Mouse (Mus musculus): ENCODE results near the gene Gm33543. TPM values are rescaled to one million over a fixed set of nuclear protein-coding genes. Genes with fewer than 3 reads are reported as not detected.

Gm33543 gene
- total and polyA plus RNA-seq, 3 experiments = not detected

DNA sequence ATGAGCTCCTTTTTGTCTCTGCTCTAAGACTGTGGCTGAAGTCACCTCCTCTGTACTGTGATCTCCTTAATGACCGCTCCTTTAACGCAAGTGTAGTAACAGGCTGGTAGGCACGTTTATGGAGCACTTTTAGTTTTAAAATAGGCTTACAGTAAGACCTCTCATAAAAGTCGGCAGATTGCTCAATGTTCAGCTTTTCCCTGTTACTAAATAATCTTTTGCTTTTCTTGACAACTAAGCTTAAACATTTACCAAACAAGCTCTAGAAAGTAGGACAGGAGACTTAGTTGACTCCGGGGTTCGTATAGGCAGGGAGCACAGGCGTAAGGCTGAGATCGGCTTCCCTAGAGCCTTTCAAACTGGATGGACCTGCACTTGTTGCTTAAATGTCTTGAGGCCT is 64.1 kb downstream of the Gm33543 start:
- Histone ChIP-seq H3K9me3 (replicated peaks; ENCODE audit: insufficient read depth, low read length) (no peaks in the 10 kb centered on the region), H3K4me3 (ENCODE audit: control insufficient read depth in 1 of 2, insufficient read depth in 1 of 2, low read depth in 2 of 2, low read length in 2 of 2) (no peak overlapping the region), H3K36me3 (ENCODE audit: control insufficient read depth in 1 of 2, insufficient read depth in 2 of 2, low read length in 2 of 2) (no peaks in the 10 kb centered on the region), H3K27me3 (ENCODE audit: control insufficient read depth in 1 of 2, insufficient read depth in 2 of 2, low read length in 2 of 2) (no peaks in the 10 kb centered on the region), H3K79me2 (ENCODE audit: control insufficient read depth, insufficient read depth, low read length, poor library complexity) (no peaks in the 10 kb centered on the region), H3K27ac (ENCODE audit: control insufficient read depth, low read depth, low read length) (no peak overlapping the region), H3K9ac (ENCODE audit: control insufficient read depth, low read depth, low read length, poor library complexity, severe bottlenecking) (no peak overlapping the region), H3K4me1 (ENCODE audit: control insufficient read depth in 1 of 2, insufficient read depth in 2 of 2, low read length in 2 of 2) (no peaks in the 10 kb centered on the region)
- DNase-seq (ENCODE audit: low read depth, low spot score) = no peak
- TF ChIP-seq SMC3 (IDR thresholded peaks at IDR 0.05; ENCODE audit: low read depth, low read length) (no peak), UBTF (IDR thresholded peaks at IDR 0.05; ENCODE audit: borderline replicate concordance, insufficient read depth, low read depth, low read length) (no peak), MYB (IDR thresholded peaks at IDR 0.05; ENCODE audit: low read depth, low read length) (no peak), ZKSCAN1 (IDR thresholded peaks at IDR 0.05; ENCODE audit: low read depth, low read length) (no peak), USF2 (IDR thresholded peaks at IDR 0.05; ENCODE audit: borderline replicate concordance in 1 of 2, insufficient read depth in 1 of 2, low read depth in 1 of 2, low read length in 2 of 2) (no peak), SIN3A (IDR thresholded peaks at IDR 0.05; ENCODE audit: low read length) (no peak), E2F4 (IDR thresholded peaks at IDR 0.05; ENCODE audit: borderline replicate concordance, low read depth, low read length) (no peak), TBP (IDR thresholded peaks at IDR 0.05; ENCODE audit: low read depth, low read length) (no peak), MYC (IDR thresholded peaks at IDR 0.05; ENCODE audit: low read depth, low read length) (no peak), RCOR1 (IDR thresholded peaks at IDR 0.05; ENCODE audit: low read depth, low read length) (no peak), CHD1 (IDR thresholded peaks at IDR 0.05; ENCODE audit: low read depth, low read length) (no peak), MXI1 (IDR thresholded peaks at IDR 0.05; ENCODE audit: low read depth, low read length) (no peak), ZNF384 (IDR thresholded peaks at IDR 0.05; ENCODE audit: low read depth, low read length) (no peak), HCFC1 (IDR thresholded peaks at IDR 0.05; ENCODE audit: low read depth, low read length) (no peak), MAFK (IDR thresholded peaks at IDR 0.05; ENCODE audit: borderline replicate concordance, low read depth, low read length) (no peak), JUND (IDR thresholded peaks at IDR 0.05; ENCODE audit: low read depth, low read length) (no peak), ZMIZ1 (IDR thresholded peaks at IDR 0.05; ENCODE audit: low read depth, low read length) (no peak), POLR2AphosphoS5 (IDR thresholded peaks at IDR 0.05; ENCODE audit: borderline replicate concordance, low read depth, low read length) (no peak), ELF1 (IDR thresholded peaks at IDR 0.05; ENCODE audit: low read depth, low read length) (no peak), USF1 (IDR thresholded peaks at IDR 0.05; ENCODE audit: low read depth, low read length) (no peak)

DNA sequence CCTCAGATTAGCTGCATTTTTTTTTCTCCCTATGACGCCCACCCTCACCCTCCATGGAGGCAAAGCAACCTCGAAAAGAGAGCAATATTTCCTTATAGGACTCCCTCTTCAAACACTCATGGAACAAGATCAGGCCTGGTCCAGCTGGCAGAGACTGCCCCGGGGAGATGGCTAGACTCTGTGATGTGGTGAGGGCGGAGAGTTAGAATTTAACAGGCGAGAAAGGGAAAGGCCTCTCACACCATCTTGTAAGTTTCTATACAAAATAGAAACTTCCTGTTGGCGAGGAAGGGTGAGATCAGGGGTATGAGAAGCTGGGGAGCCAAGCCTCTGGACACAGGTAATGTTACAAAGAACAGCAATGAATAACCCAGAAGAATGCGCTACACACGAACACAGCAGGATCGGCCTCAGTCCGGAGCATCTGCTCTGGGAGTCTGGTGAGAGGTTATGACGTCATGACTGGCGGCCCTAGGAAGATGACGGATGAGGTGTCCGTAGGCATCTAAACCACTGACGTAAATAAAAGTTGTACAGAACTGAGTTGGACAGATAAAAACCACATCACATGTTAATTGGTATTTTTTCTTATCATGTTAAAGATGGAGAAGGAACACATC is 64.9 kb downstream of the Gm33543 start:
- Histone ChIP-seq H3K36me3 (ENCODE audit: control insufficient read depth in 1 of 2, insufficient read depth in 2 of 2, low read length in 2 of 2) (no peaks in the 10 kb centered on the region), H3K9me3 (replicated peaks; ENCODE audit: insufficient read depth, low read length) (no peaks in the 10 kb centered on the region), H3K4me3 (ENCODE audit: control insufficient read depth in 1 of 2, insufficient read depth in 1 of 2, low read depth in 2 of 2, low read length in 2 of 2) (no peak overlapping the region), H3K27me3 (ENCODE audit: control insufficient read depth in 1 of 2, insufficient read depth in 2 of 2, low read length in 2 of 2) (no peaks in the 10 kb centered on the region), H3K27ac (ENCODE audit: control insufficient read depth, low read depth, low read length) (no peak overlapping the region), H3K4me1 (ENCODE audit: control insufficient read depth in 1 of 2, insufficient read depth in 2 of 2, low read length in 2 of 2) (no peaks in the 10 kb centered on the region), H3K79me2 (ENCODE audit: control insufficient read depth, insufficient read depth, low read length, poor library complexity) (no peaks in the 10 kb centered on the region), H3K9ac (ENCODE audit: control insufficient read depth, low read depth, low read length, poor library complexity, severe bottlenecking) (no peak overlapping the region)
- DNase-seq (ENCODE audit: low read depth, low spot score) = no peak
- TF ChIP-seq USF1 (IDR thresholded peaks at IDR 0.05; ENCODE audit: low read depth, low read length) (no peak), RCOR1 (IDR thresholded peaks at IDR 0.05; ENCODE audit: low read depth, low read length) (no peak), USF2 (IDR thresholded peaks at IDR 0.05; ENCODE audit: borderline replicate concordance in 1 of 2, insufficient read depth in 1 of 2, low read depth in 1 of 2, low read length in 2 of 2) (no peak), ETS1 (IDR thresholded peaks at IDR 0.05; ENCODE audit: low read depth, low read length) (no peak), GABPA (IDR thresholded peaks at IDR 0.05; ENCODE audit: low read depth, low read length) (no peak), TBP (IDR thresholded peaks at IDR 0.05; ENCODE audit: low read depth, low read length) (no peak), ZKSCAN1 (IDR thresholded peaks at IDR 0.05; ENCODE audit: low read depth, low read length) (no peak)

Measured in MEL (cell line).